Mouse (Mus musculus): ENCODE measurements at regions not wholly inside any gene's neighbourhood (a gene's known extent, or its start where the extent isn't known, plus 50 kb on each side); places are given as distances from the start of the nearest gene placed in this dataset.

GRCm38 (mm10) chr16:30873493-30874211 is 207.6 kb downstream of the Xxylt1 start:
- TF ChIP-seq FOSL1 (IDR thresholded peaks at IDR 0.05; ENCODE audit: insufficient read depth, low read length, poor library complexity, severe bottlenecking) = no peak
- TF ChIP-seq MYOG (IDR thresholded peaks at IDR 0.05; ENCODE audit: control insufficient read depth, extremely low read depth, insufficient read length) = no peak
- TF ChIP-seq MAX (IDR thresholded peaks at IDR 0.05) = no peak
- no peak for TF ChIP-seq MYOD1 (IDR thresholded peaks at IDR 0.05; ENCODE audit: control insufficient read depth, insufficient read length, low read depth)
- TF ChIP-seq USF1 (IDR thresholded peaks at IDR 0.05; ENCODE audit: low read depth) = no peak
- TF ChIP-seq CTCF (IDR thresholded peaks at IDR 0.05; ENCODE audit: control insufficient read depth, insufficient read depth, insufficient read length) = no peak
- TF ChIP-seq CEBPB (IDR thresholded peaks at IDR 0.05; ENCODE audit: low read depth) = no peak
- Histone ChIP-seq H3ac (ENCODE audit: control insufficient read depth, insufficient read length, low read depth) (no peak overlapping the region), H3K36me3 (ENCODE audit: control insufficient read depth, insufficient read depth) (no peaks in the 10 kb centered on the region), H3K4me3 (ENCODE audit: insufficient read depth, poor library complexity, severe bottlenecking) (no peak overlapping the region), H3K79me3 (ENCODE audit: low read depth) (no peaks in the 10 kb centered on the region), H3K27me3 (ENCODE audit: control insufficient read depth, insufficient read depth, insufficient read length) (no peaks in the 10 kb centered on the region), H3K79me2 (ENCODE audit: control insufficient read depth, insufficient read depth) (no peaks in the 10 kb centered on the region)

GRCm38 (mm10) chr16:30875235-30875829 is 205.9 kb downstream of the Xxylt1 start:
- Histone ChIP-seq H3K27me3 (ENCODE audit: control insufficient read depth, insufficient read depth, insufficient read length) (no peaks in the 10 kb centered on the region), H3K36me3 (ENCODE audit: control insufficient read depth, insufficient read depth) (no peaks in the 10 kb centered on the region), H3ac (ENCODE audit: control insufficient read depth, insufficient read length, low read depth) (no peak overlapping the region), H3K79me3 (ENCODE audit: low read depth) (no peaks in the 10 kb centered on the region), H3K79me2 (ENCODE audit: control insufficient read depth, insufficient read depth) (no peaks in the 10 kb centered on the region), H3K4me3 (ENCODE audit: insufficient read depth, poor library complexity, severe bottlenecking) (no peak overlapping the region)
- TF ChIP-seq MYOG (IDR thresholded peaks at IDR 0.05; ENCODE audit: control insufficient read depth, extremely low read depth, insufficient read length) = no peak
- no peak for TF ChIP-seq CEBPB (IDR thresholded peaks at IDR 0.05; ENCODE audit: low read depth)
- no peak for TF ChIP-seq MYOD1 (IDR thresholded peaks at IDR 0.05; ENCODE audit: control insufficient read depth, insufficient read length, low read depth)
- no peak for TF ChIP-seq MAX (IDR thresholded peaks at IDR 0.05)
- no peak for TF ChIP-seq FOSL1 (IDR thresholded peaks at IDR 0.05; ENCODE audit: insufficient read depth, low read length, poor library complexity, severe bottlenecking)
- TF ChIP-seq USF1 (IDR thresholded peaks at IDR 0.05; ENCODE audit: low read depth) = no peak
- no peak for TF ChIP-seq CTCF (IDR thresholded peaks at IDR 0.05; ENCODE audit: control insufficient read depth, insufficient read depth, insufficient read length)

- Histone ChIP-seq H3K27me3 (ENCODE audit: control insufficient read depth, insufficient read depth, insufficient read length) (peaks cover 7% of the 10 kb centered on the region), H3K4me3 (ENCODE audit: insufficient read depth, poor library complexity, severe bottlenecking) (no peak overlapping the region), H3ac (ENCODE audit: control insufficient read depth, insufficient read length, low read depth) (no peak overlapping the region), H3K36me3 (ENCODE audit: control insufficient read depth, insufficient read depth) (no peaks in the 10 kb centered on the region), H3K79me2 (ENCODE audit: control insufficient read depth, insufficient read depth) (no peaks in the 10 kb centered on the region), H3K79me3 (ENCODE audit: low read depth) (no peaks in the 10 kb centered on the region)
- no peak for TF ChIP-seq USF1 (IDR thresholded peaks at IDR 0.05; ENCODE audit: low read depth)
- no peak for TF ChIP-seq CTCF (IDR thresholded peaks at IDR 0.05; ENCODE audit: control insufficient read depth, insufficient read depth, insufficient read length)
- no peak for TF ChIP-seq MAX (IDR thresholded peaks at IDR 0.05)
- no peak for TF ChIP-seq MYOG (IDR thresholded peaks at IDR 0.05; ENCODE audit: control insufficient read depth, extremely low read depth, insufficient read length)
- no peak for TF ChIP-seq MYOD1 (IDR thresholded peaks at IDR 0.05; ENCODE audit: control insufficient read depth, insufficient read length, low read depth)
- TF ChIP-seq FOSL1 (IDR thresholded peaks at IDR 0.05; ENCODE audit: insufficient read depth, low read length, poor library complexity, severe bottlenecking) = no peak
- no peak for TF ChIP-seq CEBPB (IDR thresholded peaks at IDR 0.05; ENCODE audit: low read depth)
These were observed 202.4 kb downstream of the Xxylt1 start for GRCm38 (mm10) chr16:30878821-30879220.

- Histone ChIP-seq H3K79me3 (ENCODE audit: low read depth) (no peaks in the 10 kb centered on the region), H3K4me3 (ENCODE audit: insufficient read depth, poor library complexity, severe bottlenecking) (no peak overlapping the region), H3K27me3 (ENCODE audit: control insufficient read depth, insufficient read depth, insufficient read length) (peaks cover 7% of the 10 kb centered on the region), H3K36me3 (ENCODE audit: control insufficient read depth, insufficient read depth) (no peaks in the 10 kb centered on the region), H3ac (ENCODE audit: control insufficient read depth, insufficient read length, low read depth) (no peak overlapping the region), H3K79me2 (ENCODE audit: control insufficient read depth, insufficient read depth) (no peaks in the 10 kb centered on the region)
- TF ChIP-seq CEBPB (IDR thresholded peaks at IDR 0.05; ENCODE audit: low read depth) (no peak), CTCF (IDR thresholded peaks at IDR 0.05; ENCODE audit: control insufficient read depth, insufficient read depth, insufficient read length) (no peak), FOSL1 (IDR thresholded peaks at IDR 0.05; ENCODE audit: insufficient read depth, low read length, poor library complexity, severe bottlenecking) (no peak), MAX (IDR thresholded peaks at IDR 0.05) (no peak), USF1 (IDR thresholded peaks at IDR 0.05; ENCODE audit: low read depth) (no peak), MYOD1 (IDR thresholded peaks at IDR 0.05; ENCODE audit: control insufficient read depth, insufficient read length, low read depth) (no peak), MYOG (IDR thresholded peaks at IDR 0.05; ENCODE audit: control insufficient read depth, extremely low read depth, insufficient read length) (no peak)
These were observed 201.4 kb downstream of the Xxylt1 start for GRCm38 (mm10) chr16:30879878-30880277.

GRCm38 (mm10) chr16:30880682-30881081 is 200.6 kb downstream of the Xxylt1 start:
- Histone ChIP-seq H3K79me3 (ENCODE audit: low read depth) (no peaks in the 10 kb centered on the region), H3K27me3 (ENCODE audit: control insufficient read depth, insufficient read depth, insufficient read length) (peaks cover 7% of the 10 kb centered on the region), H3K4me3 (ENCODE audit: insufficient read depth, poor library complexity, severe bottlenecking) (no peak overlapping the region), H3K36me3 (ENCODE audit: control insufficient read depth, insufficient read depth) (no peaks in the 10 kb centered on the region), H3K79me2 (ENCODE audit: control insufficient read depth, insufficient read depth) (no peaks in the 10 kb centered on the region), H3ac (ENCODE audit: control insufficient read depth, insufficient read length, low read depth) (no peak overlapping the region)
- TF ChIP-seq CTCF (IDR thresholded peaks at IDR 0.05; ENCODE audit: control insufficient read depth, insufficient read depth, insufficient read length) (no peak), CEBPB (IDR thresholded peaks at IDR 0.05; ENCODE audit: low read depth) (no peak), MYOD1 (IDR thresholded peaks at IDR 0.05; ENCODE audit: control insufficient read depth, insufficient read length, low read depth) (no peak), MYOG (IDR thresholded peaks at IDR 0.05; ENCODE audit: control insufficient read depth, extremely low read depth, insufficient read length) (no peak), USF1 (IDR thresholded peaks at IDR 0.05; ENCODE audit: low read depth) (no peak), FOSL1 (IDR thresholded peaks at IDR 0.05; ENCODE audit: insufficient read depth, low read length, poor library complexity, severe bottlenecking) (no peak), MAX (IDR thresholded peaks at IDR 0.05) (no peak)

All from C2C12 (cell line).